In the genomic region with DNA sequence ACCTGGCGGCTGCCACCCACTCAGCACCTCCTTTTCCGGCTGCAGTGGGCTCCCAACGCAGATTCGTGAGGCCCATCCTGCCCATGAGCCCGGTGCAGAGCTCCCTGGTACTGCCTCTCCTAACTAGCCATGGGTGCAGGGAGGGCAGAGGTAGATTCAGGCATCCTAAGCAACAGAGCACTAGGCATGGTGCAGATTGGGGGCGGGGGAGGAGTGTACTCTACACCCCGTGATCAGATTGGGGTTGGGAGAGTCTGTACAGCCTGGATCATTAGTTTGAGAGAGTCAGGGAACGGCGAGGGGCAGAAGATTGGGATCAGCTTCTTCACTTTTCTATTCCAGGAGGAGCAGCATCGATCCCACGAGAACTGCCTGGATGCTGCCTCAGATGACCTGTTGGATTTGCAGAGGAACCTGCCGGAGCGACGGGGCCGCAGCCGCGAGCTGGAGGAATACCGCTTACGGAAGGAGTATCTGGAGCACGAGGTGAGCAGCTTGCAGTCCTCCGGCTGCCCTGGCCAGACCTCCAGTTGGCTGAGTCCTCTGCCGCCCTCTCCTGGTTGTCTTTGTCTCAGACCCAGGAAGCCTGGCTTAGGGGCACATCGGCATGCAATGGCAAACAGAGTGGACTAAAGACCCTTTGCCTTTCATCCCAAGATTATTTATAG, we compare ENCODE assay signal across 8 mouse cellular contexts. TPM values are rescaled to one million over a fixed set of nuclear protein-coding genes. Genes with fewer than 3 reads are reported as not detected.
DNase-seq lines count a peak whose midpoint lies in the region; ATAC-seq and TF ChIP-seq lines count a peak whose summit lies in the region.

No protein-coding gene starts in this region.

- WGBS in forebrain, embryonic 13.5 days = 11% methylated on average over 23 of the region's 23 CpGs

- no peaks in the 10 kb centered on the region for H3K9me3 ChIP-seq in forebrain, embryonic 13.5 days (replicated peaks)

- H3K27me3 ChIP-seq in forebrain, embryonic 13.5 days = peaks cover 15% of the 10 kb centered on the region

- peak overlapping the region; percentile 47; the same call in 1 of the 2 replicates for H3K9ac ChIP-seq in forebrain, embryonic 13.5 days

- no peaks in the 10 kb centered on the region for H3K36me3 ChIP-seq in forebrain, embryonic 13.5 days (ENCODE audit: poor library complexity, severe bottlenecking)

- H3K4me1 ChIP-seq in forebrain, embryonic 13.5 days = peaks cover 18% of the 10 kb centered on the region

- peak; percentile 78 for DNase-seq in ES-CJ7 (ENCODE audit: low read depth, low spot score)
- DNase-seq in heart, postnatal 4 days = peak; percentile 85
- DNase-seq in layer of hippocampus, adult 2 months (ENCODE audit: low spot score in 2 of 2) = peak; percentile 20 to 61
- peak; percentile 84 for DNase-seq in lung, postnatal 14 days
- DNase-seq in ovary, postnatal 36 days (ENCODE audit: low spot score) = peak; percentile 73
- DNase-seq in thymus, postnatal 25 days = peak; percentile 59

- TF ChIP-seq CTCF in layer of hippocampus, adult 2 months (conservative IDR thresholded peaks at IDR 0.05) = peak; percentile 88

- peak; percentile 72 for ATAC-seq in cerebellum, adult (ENCODE audit: insufficient number of reproducible peaks, low FRiP score, low TSS enrichment)
- peak; percentile 77 for ATAC-seq in forebrain, embryonic 13.5 days

- peak overlapping the region; percentile 54 for H3K4me2 ChIP-seq in forebrain, embryonic 13.5 days

- no peak overlapping the region for H3K27ac ChIP-seq in forebrain, embryonic 13.5 days
- H3K27ac ChIP-seq in layer of hippocampus, adult 2 months = no peak overlapping the region

- H3K4me3 ChIP-seq in forebrain, embryonic 13.5 days = peak overlapping the region; percentile 21
- H3K4me3 ChIP-seq in layer of hippocampus, adult 2 months = peak overlapping the region; percentile 30

RNA-seq across cellular contexts. Expression of gene Psd4, which starts 38.1 kb away (rescaled TPM):
- polyA plus RNA-seq in forebrain, embryonic 13.5 days (2015; fragmentation: Nextera tagmentation; extraction: Ambion mirVana) = 0.23 and 0.40 TPM in 2 replicates
- total RNA-seq in heart, postnatal 4 days (2021) = 1 to 10 TPM; 1.2 to 2.3 TPM
- 1 to 10 TPM in 1 of 2 experiments, under 1 TPM in 1; 0.64 to 1.3 TPM for total RNA-seq in layer of hippocampus, adult 2 months (2021)
